Comparison of ENCODE assay signal across 8 mouse cellular contexts in genomic region chr14:120336380-120336779, GRCm38 (mm10).
DNase-seq lines count a peak whose midpoint lies in the region; ATAC-seq and TF ChIP-seq lines count a peak whose summit lies in the region.

No protein-coding gene starts in this region.

- H3K27me3 ChIP-seq in liver, embryonic 16.5 days (ENCODE audit: control insufficient read depth, insufficient read depth, low read depth, low read length), result no peaks in the 10 kb centered on the region
- no peaks in the 10 kb centered on the region for H3K27me3 ChIP-seq in liver, embryonic 11.5 days (replicated peaks; ENCODE audit: control insufficient read depth, insufficient read depth, low read length)
- no peaks in the 10 kb centered on the region for H3K27me3 ChIP-seq in heart, embryonic 14.5 days (ENCODE audit: control insufficient read depth, insufficient read depth, low read length)
- H3K27me3 ChIP-seq in thymus, adult 2 months (ENCODE audit: control insufficient read depth, insufficient read depth, low read length), result no peaks in the 10 kb centered on the region

- no peak overlapping the region for H3K9ac ChIP-seq in liver, embryonic 16.5 days (ENCODE audit: low read depth, low read length)
- H3K9ac ChIP-seq in liver, embryonic 11.5 days (ENCODE audit: low read depth, low read length), result no peak overlapping the region
- 0 out of 2 replicates have a peak overlapping the region, but pooled peaks have one; percentile 6 for H3K9ac ChIP-seq in heart, embryonic 14.5 days (ENCODE audit: low read length)

- H3K27ac ChIP-seq in liver, embryonic 16.5 days (ENCODE audit: low read length), result no peak overlapping the region
- no peak overlapping the region for H3K27ac ChIP-seq in liver, embryonic 11.5 days (ENCODE audit: low read depth, low read length)
- peak overlapping the region; percentile 96 for H3K27ac ChIP-seq in brown adipose tissue, adult 24 weeks (replicated peaks; ENCODE audit: low read depth, low read length)
- H3K27ac ChIP-seq in heart, embryonic 14.5 days (replicated peaks in 1 of 2; ENCODE audit: control insufficient read depth in 1 of 2, insufficient read depth in 1 of 2, low read depth in 2 of 2, low read length in 2 of 2), result peak overlapping the region; percentile 28 to 59
- H3K27ac ChIP-seq in thymus, adult 2 months (ENCODE audit: control insufficient read depth, insufficient read depth, low read length), result no peak overlapping the region

- H3K36me3 ChIP-seq in liver, embryonic 16.5 days (ENCODE audit: control insufficient read depth, insufficient read depth), result no peaks in the 10 kb centered on the region
- H3K36me3 ChIP-seq in liver, embryonic 11.5 days (ENCODE audit: control insufficient read depth, insufficient read depth, low read length), result no peaks in the 10 kb centered on the region
- 0 out of 2 replicates have a peak, but pooled peaks cover 7% of the 10 kb centered on the region for H3K36me3 ChIP-seq in heart, embryonic 14.5 days (ENCODE audit: control insufficient read depth, insufficient read depth, low read length)
- H3K36me3 ChIP-seq in thymus, adult 2 months (ENCODE audit: control insufficient read depth, insufficient read depth, low read length), result no peaks in the 10 kb centered on the region

- H3K4me2 ChIP-seq in liver, embryonic 16.5 days (ENCODE audit: low read depth, low read length), result no peak overlapping the region
- H3K4me2 ChIP-seq in liver, embryonic 11.5 days, result no peak overlapping the region
- H3K4me2 ChIP-seq in heart, embryonic 14.5 days (ENCODE audit: low read length), result peak overlapping the region; percentile 8; the same call in 1 of the 2 replicates

- peaks cover 5% of the 10 kb centered on the region for H3K4me1 ChIP-seq in liver, embryonic 16.5 days (ENCODE audit: control insufficient read depth, low read depth, low read length)
- H3K4me1 ChIP-seq in liver, embryonic 11.5 days (replicated peaks; ENCODE audit: control insufficient read depth, insufficient read depth, low read length), result peaks cover 13% of the 10 kb centered on the region
- H3K4me1 ChIP-seq in brown adipose tissue, adult 24 weeks (ENCODE audit: control insufficient read depth, insufficient read depth, insufficient read length, low read length), result peaks cover 45% of the 10 kb centered on the region
- H3K4me1 ChIP-seq in heart, embryonic 14.5 days (ENCODE audit: control insufficient read depth in 2 of 2, insufficient read depth in 2 of 2, low read length in 2 of 2), result peaks cover 26 to 74% of the 10 kb centered on the region in 2 experiments
- no peaks in the 10 kb centered on the region for H3K4me1 ChIP-seq in thymus, adult 2 months (replicated peaks; ENCODE audit: control insufficient read depth, insufficient read depth, low read length)

- TF ChIP-seq CTCF in thymus, adult 2 months (IDR thresholded peaks at IDR 0.05; ENCODE audit: borderline replicate concordance, control insufficient read depth, extremely low read depth, insufficient read depth, low read length, poor library complexity), result no peak

- no peaks in the 10 kb centered on the region for H3K9me3 ChIP-seq in liver, embryonic 16.5 days (replicated peaks; ENCODE audit: control insufficient read depth, low read length)
- H3K9me3 ChIP-seq in liver, embryonic 11.5 days (ENCODE audit: control insufficient read depth, low read length), result no peaks in the 10 kb centered on the region
- H3K9me3 ChIP-seq in heart, embryonic 14.5 days (ENCODE audit: control insufficient read depth, low read length), result no peaks in the 10 kb centered on the region

- no peak for TF ChIP-seq POLR2A in thymus, adult 2 months (IDR thresholded peaks at IDR 0.05; ENCODE audit: control insufficient read depth, extremely low read depth, insufficient read depth, low read length, poor library complexity)

- no peak overlapping the region for H3K4me3 ChIP-seq in liver, embryonic 16.5 days (ENCODE audit: low read depth, low read length)
- H3K4me3 ChIP-seq in liver, embryonic 11.5 days (ENCODE audit: low read depth, low read length), result no peak overlapping the region
- 0 out of 2 replicates have a peak overlapping the region, but pooled peaks have one; percentile 8 for H3K4me3 ChIP-seq in brown adipose tissue, adult 24 weeks (ENCODE audit: insufficient read depth, low read depth, low read length)
- H3K4me3 ChIP-seq in heart, embryonic 14.5 days (ENCODE audit: control insufficient read depth in 1 of 2, insufficient read depth in 1 of 2, low read depth in 1 of 2, low read length in 2 of 2), result no peak overlapping the region
- H3K4me3 ChIP-seq in thymus, adult 2 months (ENCODE audit: control insufficient read depth, insufficient read depth, low read length), result no peak overlapping the region

- DNase-seq in liver, embryonic 11.5 days (ENCODE audit: low spot score), result no peak
- peak; percentile 58 for DNase-seq in large intestine, adult 2 months (ENCODE audit: low read depth, low spot score)
- DNase-seq in thymus, adult 2 months, result no peak
- no peak for DNase-seq in thymus, postnatal 4 days
- DNase-seq in spleen, postnatal 14 days (ENCODE audit: low spot score in 2 of 2), result no peak

- WGBS in liver, embryonic 16.5 days (ENCODE audit: insufficient replicate concordance), result 69% methylated on average over 7 of the region's 7 CpGs
- 68% methylated on average over 7 of the region's 7 CpGs for WGBS in liver, embryonic 11.5 days
- WGBS in heart, embryonic 14.5 days, result 21% methylated on average over 7 of the region's 7 CpGs
- 25% methylated on average over 7 of the region's 7 CpGs for WGBS in large intestine, adult 2 months
- WGBS in thymus, adult 2 months, result 94% methylated on average over 7 of the region's 7 CpGs

- ATAC-seq in liver, embryonic 16.5 days (ENCODE audit: low read depth), result peak; percentile 63
- ATAC-seq in liver, embryonic 11.5 days (replicated peaks; ENCODE audit: low FRiP score), result no peak
- ATAC-seq in heart, embryonic 14.5 days (ENCODE audit: insufficient number of reproducible peaks, insufficient read depth, low FRiP score, low read depth), result peak; percentile 72

Comparison
In these comparisons a context has a peak if more than half of its experiments do, and no peak if none do; other contexts are left out.
1. H3K27ac ChIP-seq: peak in brown adipose tissue, adult 24 weeks (single experiment) and heart, embryonic 14.5 days (2 of 2); none in liver, embryonic 16.5 days (single experiment), liver, embryonic 11.5 days (single experiment) and thymus, adult 2 months (single experiment).